Mouse (Mus musculus) midbrain, postnatal 0 days (tissue): Measurements from ENCODE around the gene Prss45. TPM values are rescaled to one million over a fixed set of nuclear protein-coding genes. Genes with fewer than 3 reads are reported as not detected.

Experiments
- ATAC-seq: fragments of 200-750 bp; cut with Nextera tagmentation; 2 replicates; pipeline ENCODE4 v1.8.0; 2017; ENCODE audit warnings: moderate number of reproducible peaks, mild to moderate bottlenecking, moderate TSS enrichment, moderate library complexity; ENCODE audit not compliant: low FRiP score
- DNase-seq: peaks from one replicate; pipeline ENCODE4 v3.0.0-alpha.2; 2015; ENCODE audit warnings: low spot score
- H3K27ac ChIP-seq: fragments of 300-500 bp; sonication (generic); 2 replicates; pipeline ENCODE4 v1.5.1; 2014; ENCODE audit warnings: low read depth, mild to moderate bottlenecking, low read length, mixed read lengths
- H3K27me3 ChIP-seq: fragments of 300-500 bp; sonication (generic); 2 replicates; pipeline ENCODE4 v1.6.1; 2014; ENCODE audit warnings: low read length, control low read depth, mixed read lengths; ENCODE audit not compliant: insufficient read depth
- H3K36me3 ChIP-seq: fragments of 300-500 bp; sonication (generic); 2 replicates; pipeline ENCODE4 v1.6.1; 2014; ENCODE audit warnings: low read length, control low read depth, mixed read lengths; ENCODE audit not compliant: insufficient read depth
- H3K4me1 ChIP-seq: fragments of 300-500 bp; sonication (generic); 2 replicates; pipeline ENCODE4 v1.6.1; 2014; ENCODE audit warnings: mild to moderate bottlenecking, control low read depth, antibody characterized with exemption, low read length, mixed read lengths; ENCODE audit not compliant: insufficient read depth
- H3K4me2 ChIP-seq: fragments of 300-500 bp; sonication (generic); 2 replicates; pipeline ENCODE4 v1.6.1; 2014; ENCODE audit warnings: low read depth, mild to moderate bottlenecking, low read length, mixed read lengths; ENCODE audit not compliant: poor library complexity, severe bottlenecking
- H3K4me3 ChIP-seq: fragments of 300-500 bp; sonication (generic); 2 replicates; pipeline ENCODE4 v1.5.1; 2014; ENCODE audit warnings: low read depth, mild to moderate bottlenecking, low read length, moderate library complexity
- H3K9ac ChIP-seq: fragments of 300-500 bp; sonication (generic); replicated peaks from 2 replicates; pipeline ENCODE4 v1.6.1; 2014; ENCODE audit warnings: mild to moderate bottlenecking, low read length, moderate library complexity, mixed read lengths; ENCODE audit not compliant: poor library complexity, severe bottlenecking
- H3K9me3 ChIP-seq: fragments of 300-500 bp; sonication (generic); 2 replicates; pipeline ENCODE4 v1.6.1; 2016; ENCODE audit warnings: low read length, control low read depth
- CTCF ChIP-seq: IDR thresholded peaks from 2 replicates; pipeline ENCODE4 v1.5.1; 2016; ENCODE audit warnings: antibody characterized with exemption, mild to moderate bottlenecking
- WGBS: fragments of 180-500 bp; shearing (Covaris S2); extraction: QIAGEN DNeasy Blood & Tissue Kit; methylation state at CpG from one replicate; pipeline ENCODE4 v1.1.7; 2014; 5-methylcytosine and 5-hydroxymethylcytosine counted together
- polyA plus RNA-seq: library from polyadenylated mRNA; unstranded; fragments of >200 nt; fragmentation: Nextera tagmentation; extraction: Ambion mirVana; gene quantifications from 2 replicates; pipeline ENCODE4 v1.2.1, GENCODE M21; 2015
- total RNA-seq: library from RNA; depleted of rRNA; stranded (reverse); fragments of >200 nt; gene quantifications from 2 replicates; pipeline ENCODE4 v1.2.3, GENCODE M21; 2014

The Prss45 gene
- total and polyA plus RNA-seq, 2 experiments from 2014 or later, result 0.46 to 1.2 TPM

DNA sequence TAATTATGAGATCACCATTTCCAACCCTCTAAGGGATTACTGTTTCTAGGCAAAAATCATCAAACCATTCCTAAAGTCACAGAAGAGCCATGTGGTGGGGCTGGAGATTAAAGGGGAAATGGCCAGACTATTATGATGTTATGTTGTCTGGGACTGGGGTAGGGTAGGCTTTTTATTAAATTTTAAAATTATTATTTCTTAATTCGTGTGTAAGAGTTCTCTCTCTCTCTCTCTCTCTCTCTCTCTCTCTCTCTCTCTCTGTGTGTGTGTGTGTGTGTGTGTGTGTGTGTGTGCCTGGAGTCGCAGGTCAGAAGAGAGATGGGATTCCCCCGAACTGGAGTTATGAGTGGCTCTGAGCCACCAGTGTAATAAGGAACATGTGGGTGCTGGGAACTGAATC, 8.0 kb upstream of the Prss45 start, which contains the start of gene Prss43:
Prss43 (plus strand) TSS at position 301 of the 400 bp plus-strand sequence.
- H3K9ac ChIP-seq, result no peak within 1 kb of the TSS
- no peaks in the 10 kb centered on the region for H3K27me3 ChIP-seq
- H3K36me3 ChIP-seq, result no peaks in the 10 kb centered on the region
- TF ChIP-seq CTCF, result no peak
- no peaks in the 10 kb centered on the region for H3K9me3 ChIP-seq
- ATAC-seq (no peak), DNase-seq (no peak)
- H3K4me2 ChIP-seq, result no peak within 1 kb of the TSS
- H3K27ac ChIP-seq, result no peak within 1 kb of the TSS
- no peak within 1 kb of the TSS for H3K4me3 ChIP-seq
- H3K4me1 ChIP-seq, result no peaks in the 10 kb centered on the region
- 86% methylated on average over 3 of the region's 3 CpGs for WGBS

DNA sequence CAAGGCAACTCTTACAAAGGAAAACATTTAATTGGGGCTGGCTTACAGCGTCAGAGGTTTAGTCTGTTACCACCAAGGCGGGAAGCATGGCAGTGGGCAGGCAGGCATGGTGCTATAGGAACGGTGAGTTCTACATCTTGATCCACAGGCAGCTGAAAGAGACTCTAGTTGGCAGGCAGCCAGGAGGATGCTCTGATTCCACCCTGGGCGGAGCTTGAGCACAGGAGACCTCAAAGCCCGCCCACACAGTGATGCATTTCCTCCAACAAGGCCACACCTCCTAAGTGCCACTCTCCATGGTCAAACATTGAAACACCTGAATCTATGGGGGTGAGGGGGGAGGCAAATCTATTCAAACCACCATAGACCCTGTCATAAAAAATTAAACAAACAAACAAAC, 1.4 kb upstream of the Prss45 start:
- no peak overlapping the region for H3K9ac ChIP-seq
- ATAC-seq (no peak), DNase-seq (no peak)
- H3K4me2 ChIP-seq, result no peak overlapping the region
- 70% methylated on average over 5 of the region's 5 CpGs for WGBS
- no peak overlapping the region for H3K4me3 ChIP-seq
- no peaks in the 10 kb centered on the region for H3K36me3 ChIP-seq
- H3K4me1 ChIP-seq, result no peaks in the 10 kb centered on the region
- TF ChIP-seq CTCF, result no peak
- no peaks in the 10 kb centered on the region for H3K9me3 ChIP-seq
- H3K27me3 ChIP-seq, result no peaks in the 10 kb centered on the region
- no peak overlapping the region for H3K27ac ChIP-seq

DNA sequence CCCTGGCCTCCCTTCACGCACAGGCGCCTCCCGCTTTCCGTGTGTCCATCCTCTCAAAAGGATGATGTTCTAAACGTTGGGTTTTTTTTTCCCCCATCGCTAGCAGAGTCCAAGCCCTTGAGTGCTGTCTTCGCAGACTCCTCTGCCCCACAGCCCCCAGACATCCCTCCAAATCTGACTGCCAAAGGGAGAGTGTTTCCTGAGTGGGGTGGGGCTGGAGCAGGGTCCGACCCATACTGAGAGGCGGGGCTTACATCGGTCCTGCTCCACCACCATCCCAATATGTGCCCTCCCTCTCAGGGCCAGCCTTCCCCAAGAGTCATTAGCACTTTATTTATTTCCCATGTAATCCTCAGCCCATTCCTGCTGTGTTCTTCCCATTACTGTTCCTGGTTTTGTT, 573 bp downstream of the Prss45 start:
- no peak for TF ChIP-seq CTCF
- no peak for ATAC-seq
- no peak for DNase-seq
- Histone ChIP-seq H3K9me3 (no peaks in the 10 kb centered on the region), H3K4me3 (no peak overlapping the region), H3K27me3 (no peaks in the 10 kb centered on the region), H3K4me1 (no peaks in the 10 kb centered on the region), H3K9ac (no peak overlapping the region), H3K4me2 (no peak overlapping the region), H3K36me3 (no peaks in the 10 kb centered on the region), H3K27ac (no peak overlapping the region)
- WGBS, result 46% methylated on average over 10 of the region's 10 CpGs

DNA sequence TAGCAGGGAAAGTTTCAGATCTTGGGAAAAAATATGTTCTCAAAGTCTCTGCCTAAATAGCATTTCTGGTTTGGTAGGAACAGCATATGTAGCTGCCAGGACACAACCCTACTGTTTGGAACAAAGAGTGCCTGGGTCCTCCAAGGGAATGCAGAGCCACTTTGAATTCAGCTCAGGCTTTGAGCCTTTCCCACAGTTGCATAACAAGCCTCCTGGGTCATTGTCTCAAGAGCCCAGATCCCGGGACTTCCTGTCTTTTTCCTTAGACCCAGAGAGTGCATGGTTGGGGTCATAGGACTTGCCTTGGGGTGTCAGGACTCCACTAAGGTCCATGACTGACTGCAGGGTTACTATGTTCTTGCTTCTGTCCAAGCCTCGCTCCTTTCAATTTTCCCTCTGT, 1.7 kb downstream of the Prss45 start:
- WGBS, result 57% methylated on average over 2 of the region's 2 CpGs

DNA sequence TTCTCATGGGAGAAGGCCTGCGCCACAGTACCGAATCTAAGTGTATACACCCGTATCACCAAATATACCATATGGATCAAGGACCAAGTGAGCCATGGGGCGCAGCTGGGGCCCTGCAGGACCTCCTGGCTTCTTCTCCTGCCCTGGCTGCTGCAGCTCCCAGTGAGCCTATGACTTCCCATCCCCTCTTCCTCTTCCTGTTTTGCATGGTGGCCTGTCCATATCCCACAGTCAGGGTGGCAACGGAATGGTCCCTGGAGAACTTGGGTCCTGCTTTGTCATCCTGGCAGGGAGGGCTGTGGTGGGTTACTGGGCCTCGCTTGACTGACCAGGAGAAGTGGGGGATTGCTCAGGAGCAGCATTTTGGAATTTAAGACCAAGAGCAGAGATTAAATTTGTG, 6.5 kb downstream of the Prss45 start:
- Histone ChIP-seq H3K36me3 (no peaks in the 10 kb centered on the region), H3K9me3 (no peaks in the 10 kb centered on the region), H3K27me3 (no peaks in the 10 kb centered on the region), H3K4me3 (no peak overlapping the region), H3K4me1 (no peaks in the 10 kb centered on the region), H3K9ac (no peak overlapping the region), H3K4me2 (no peak overlapping the region), H3K27ac (no peak overlapping the region)
- no peak for ATAC-seq
- WGBS, result 77% methylated on average over 6 of the region's 6 CpGs
- no peak for DNase-seq
- TF ChIP-seq CTCF, result no peak

More for the DNA sequence above, 1.7 kb downstream of the Prss45 start:
- no peaks in the 10 kb centered on the region for H3K9me3 ChIP-seq
- H3K4me2 ChIP-seq, result no peak overlapping the region
- H3K27ac ChIP-seq, result no peak overlapping the region
- H3K4me1 ChIP-seq, result no peaks in the 10 kb centered on the region
- no peak overlapping the region for H3K9ac ChIP-seq
- H3K36me3 ChIP-seq, result no peaks in the 10 kb centered on the region
- peak; percentile 49; the same call in 1 of the 2 replicates for ATAC-seq
- H3K4me3 ChIP-seq, result no peak overlapping the region
- H3K27me3 ChIP-seq, result no peaks in the 10 kb centered on the region
- no peak for TF ChIP-seq CTCF
- DNase-seq, result peak; percentile 55

DNA sequence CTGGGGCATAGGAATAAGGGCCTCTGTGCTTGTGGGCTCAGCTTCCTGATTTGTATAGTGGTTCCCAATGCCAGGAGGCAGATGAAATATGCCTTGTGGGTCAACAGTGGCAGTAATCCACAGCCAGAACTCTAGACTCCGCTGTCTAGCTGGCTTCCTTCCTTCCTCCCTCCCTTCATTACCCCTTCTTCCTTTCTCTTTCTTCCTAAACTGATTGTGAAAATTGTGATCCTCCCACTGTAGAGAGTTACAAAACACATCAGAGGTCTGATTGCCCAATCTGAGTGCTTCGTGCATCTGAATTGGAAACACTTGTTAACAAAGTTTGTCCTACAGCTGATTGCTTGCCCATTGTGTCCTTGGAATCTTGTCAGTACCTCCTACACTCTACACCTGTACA, 7.0 kb downstream of the Prss45 start:
- ATAC-seq, result no peak
- TF ChIP-seq CTCF, result no peak
- WGBS, result 86% methylated on average over 2 of the region's 2 CpGs
- no peak for DNase-seq
- no peaks in the 10 kb centered on the region for H3K4me1 ChIP-seq
- H3K9ac ChIP-seq, result no peak overlapping the region
- H3K36me3 ChIP-seq, result no peaks in the 10 kb centered on the region
- no peak overlapping the region for H3K4me3 ChIP-seq
- H3K4me2 ChIP-seq, result no peak overlapping the region
- H3K27me3 ChIP-seq, result no peaks in the 10 kb centered on the region
- no peaks in the 10 kb centered on the region for H3K9me3 ChIP-seq
- H3K27ac ChIP-seq, result no peak overlapping the region
